Mouse (Mus musculus): ENCODE measurements around the gene Fcer1g.

GRCm38 (mm10) chr1:171200769-171201168 lies 33.4 kb downstream of the Fcer1g start:
- TF ChIP-seq CTCF (IDR thresholded peaks at IDR 0.05; ENCODE audit: borderline replicate concordance, extremely low read depth, insufficient read depth, insufficient read length) (no peak), POLR2A (IDR thresholded peaks at IDR 0.05; ENCODE audit: borderline replicate concordance, extremely low read depth, insufficient read depth, insufficient read length, poor library complexity, severe bottlenecking) (no peak)
